Mouse (Mus musculus): ENCODE measurements around the gene Pxt1.
A peak's percentile ranks its signal among the peaks of the same experiment; 100 is the strongest.

Gene Pxt1

DNA sequence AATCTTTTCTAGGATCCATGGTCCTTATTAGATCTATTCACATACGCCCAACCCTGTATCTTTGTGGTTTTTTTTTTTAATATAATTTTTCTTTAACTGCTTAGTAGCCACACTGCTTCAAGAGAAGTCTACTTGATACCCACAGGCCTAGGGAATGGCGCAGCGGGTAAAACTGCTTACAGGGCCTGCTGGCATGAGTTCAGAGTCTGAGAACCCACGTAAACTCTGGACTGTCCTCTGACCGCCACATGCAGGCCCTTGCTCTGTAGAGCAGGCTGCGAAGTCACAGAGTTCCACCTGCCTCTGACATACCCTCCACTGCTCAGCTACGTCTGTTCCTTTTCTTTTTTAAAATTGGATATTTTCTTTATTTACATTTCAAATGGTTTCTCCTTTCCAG is 841 bp upstream of the Pxt1 start:
- DNase-seq, result no peak

DNA sequence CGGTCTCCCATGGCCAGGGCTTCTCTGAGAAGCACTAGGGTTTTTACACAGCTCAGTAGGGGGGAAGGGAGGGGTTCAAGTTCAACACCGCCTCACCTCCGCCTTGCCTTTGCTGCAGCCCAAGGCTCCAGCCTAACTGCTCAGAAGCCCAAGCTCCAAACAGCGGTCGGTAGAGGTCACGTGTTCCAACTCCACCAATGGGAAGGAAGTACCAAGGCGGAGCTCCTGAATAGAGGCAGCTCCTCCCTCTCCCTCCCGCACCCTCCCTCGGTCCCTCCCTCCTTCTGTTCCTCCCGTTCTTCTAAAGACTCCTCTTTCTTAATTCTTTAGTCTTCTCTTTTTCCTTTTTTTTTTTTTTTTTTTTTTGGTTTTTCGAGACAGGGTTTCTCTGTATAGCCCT is 1.5 kb downstream of the Pxt1 start:
- no peak for DNase-seq

DNA sequence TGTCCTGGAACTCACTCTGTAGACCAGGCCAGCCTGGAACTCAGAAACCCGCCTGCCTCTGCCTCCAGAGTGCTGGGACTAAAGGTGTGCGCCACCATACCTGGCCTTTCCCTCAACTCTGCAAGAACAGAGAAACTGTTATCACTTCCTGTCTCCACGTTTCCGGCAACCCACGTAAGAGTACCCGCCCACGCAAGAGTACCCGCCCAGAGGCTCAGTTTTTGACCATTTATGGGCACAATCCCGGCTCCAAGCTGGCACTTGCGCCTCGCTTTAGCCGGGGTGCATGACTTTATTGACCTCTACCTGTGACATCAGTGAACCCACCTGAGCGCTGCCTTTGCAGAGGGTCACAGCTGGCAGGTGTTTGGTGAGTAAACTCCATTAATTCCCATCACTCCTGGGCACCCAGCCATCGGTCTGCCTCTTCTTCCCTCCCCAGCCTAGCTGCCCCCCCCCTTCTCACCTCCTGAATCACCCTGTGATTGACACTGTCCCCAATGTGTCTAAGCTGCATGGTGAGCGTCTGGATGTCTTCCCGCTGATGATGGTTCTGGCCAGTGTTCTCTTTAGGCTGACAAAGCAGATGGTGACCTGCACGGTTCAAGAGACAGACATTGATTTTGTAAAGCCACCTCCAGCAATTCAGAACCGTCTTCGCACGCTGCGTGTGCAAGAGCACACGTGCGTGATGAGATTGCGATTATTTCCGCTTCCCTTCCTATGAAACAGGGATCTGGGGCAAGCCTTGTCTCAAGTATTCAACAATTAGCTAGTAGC is 2.7 kb downstream of the Pxt1 start:
- DNase-seq, result no peak

DNA sequence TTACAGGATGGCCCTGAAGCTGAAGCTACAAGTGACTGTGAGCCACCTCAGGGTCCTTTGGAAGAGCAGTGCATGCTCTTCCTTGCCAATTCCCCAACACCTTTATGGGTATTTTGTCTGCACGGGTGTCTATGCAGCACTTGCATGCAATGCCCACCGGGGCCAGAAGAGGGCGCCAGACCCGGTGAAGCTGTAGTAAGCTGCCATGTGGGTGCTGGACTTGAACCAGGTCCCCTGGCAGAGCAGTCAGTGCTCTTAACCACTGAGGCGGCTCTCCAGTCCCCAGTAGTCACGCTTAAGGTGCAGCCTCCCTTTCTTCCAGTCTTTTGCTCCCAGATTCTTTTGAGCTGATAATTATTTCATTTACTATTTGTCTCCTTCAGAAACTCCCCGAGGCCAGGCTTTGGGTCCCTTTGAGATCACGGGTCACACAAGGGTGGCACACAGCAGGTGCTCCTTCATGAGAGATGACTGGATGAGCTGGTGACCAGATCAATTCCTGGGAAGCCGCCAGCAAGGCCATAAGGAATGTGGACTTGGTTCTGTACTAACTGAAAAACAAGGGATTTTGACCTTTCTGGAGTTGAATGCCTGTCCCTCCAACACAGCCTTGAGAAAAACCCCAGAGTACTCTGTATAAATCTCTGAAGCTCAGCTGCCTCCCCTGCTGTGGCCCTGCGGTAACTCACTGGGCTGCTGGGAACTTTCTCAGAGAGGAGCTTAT is 6.9 kb downstream of the Pxt1 start:
- peak; percentile 64 for DNase-seq

DNA sequence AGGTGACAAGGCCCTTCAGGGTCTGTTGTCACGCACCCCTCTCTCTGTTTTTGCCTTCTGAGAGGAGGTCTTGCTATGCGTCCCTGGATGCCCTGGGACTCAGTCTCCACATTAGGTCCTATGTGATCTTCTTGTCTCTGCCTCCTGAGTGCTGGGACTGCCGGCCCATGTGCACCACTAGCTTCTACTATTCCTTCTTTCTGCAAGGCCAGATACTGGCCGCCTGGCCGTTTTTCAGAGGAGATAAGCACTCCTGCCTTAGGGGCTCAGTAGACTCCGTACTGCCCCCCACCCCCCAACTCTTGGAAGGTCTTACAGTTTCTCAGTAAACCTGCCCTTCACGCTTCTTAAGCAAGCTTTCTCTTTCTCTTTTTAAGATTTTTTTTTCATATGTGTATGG is 7.5 kb downstream of the Pxt1 start:
- no peak for DNase-seq

DNA sequence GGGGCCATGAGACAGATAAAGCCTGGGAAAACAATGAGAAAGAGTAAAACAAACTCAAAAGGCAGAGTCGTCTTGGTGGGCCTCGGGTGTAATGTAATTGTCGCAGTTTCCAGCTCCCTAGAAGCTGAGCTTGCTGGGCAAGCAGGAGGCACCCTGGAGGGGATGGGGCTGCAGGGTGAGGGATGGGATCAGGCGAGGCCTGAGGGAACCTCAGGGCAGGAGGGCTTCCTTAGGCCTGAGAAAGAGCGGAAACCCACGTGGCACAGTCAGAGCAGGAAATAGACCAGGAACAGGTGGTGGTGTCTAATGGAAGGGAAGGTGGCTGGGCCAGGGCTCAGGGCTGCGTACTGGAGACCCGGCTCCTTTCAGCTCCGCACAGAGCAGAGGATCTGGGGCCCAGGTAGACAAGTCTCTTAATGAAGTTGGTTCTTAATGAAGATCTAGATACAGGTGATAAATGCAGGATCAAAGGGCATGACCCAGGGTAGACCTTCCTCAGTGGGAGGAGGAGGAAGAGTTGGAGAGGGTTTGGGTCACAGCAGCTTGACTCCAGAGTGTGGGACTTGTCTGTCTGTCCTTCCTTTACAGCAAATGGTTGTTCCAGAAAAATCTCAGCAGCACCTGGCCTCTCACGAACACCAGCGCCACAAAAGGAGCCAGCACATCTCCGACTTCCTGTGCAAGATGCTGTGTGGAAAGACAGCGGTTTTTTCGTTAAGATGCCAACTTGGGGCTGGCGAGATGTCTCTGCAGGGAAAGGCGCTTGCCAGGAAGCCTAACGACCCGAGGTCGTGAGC is 9.3 kb downstream of the Pxt1 start:
- no peak for DNase-seq

DNA sequence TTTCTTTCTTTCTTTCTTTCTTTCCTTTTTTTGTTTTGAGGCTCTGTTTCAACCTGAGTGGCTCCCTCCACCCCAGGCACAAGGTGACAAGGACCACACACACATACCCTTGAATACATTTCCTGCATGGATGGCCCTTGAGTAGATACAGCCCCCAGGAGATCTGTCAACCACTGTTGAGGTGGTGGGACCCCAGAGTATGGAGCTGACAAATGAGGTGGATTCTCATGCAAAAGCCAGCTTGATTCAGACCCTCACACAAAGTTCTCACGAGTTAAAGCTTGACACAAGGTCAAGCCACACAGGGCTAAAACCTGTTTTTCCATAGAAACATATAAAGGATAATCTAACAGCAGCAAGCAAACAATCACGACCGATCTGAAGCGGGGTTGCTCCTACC is 11.4 kb downstream of the Pxt1 start:
- no peak for DNase-seq

DNA sequence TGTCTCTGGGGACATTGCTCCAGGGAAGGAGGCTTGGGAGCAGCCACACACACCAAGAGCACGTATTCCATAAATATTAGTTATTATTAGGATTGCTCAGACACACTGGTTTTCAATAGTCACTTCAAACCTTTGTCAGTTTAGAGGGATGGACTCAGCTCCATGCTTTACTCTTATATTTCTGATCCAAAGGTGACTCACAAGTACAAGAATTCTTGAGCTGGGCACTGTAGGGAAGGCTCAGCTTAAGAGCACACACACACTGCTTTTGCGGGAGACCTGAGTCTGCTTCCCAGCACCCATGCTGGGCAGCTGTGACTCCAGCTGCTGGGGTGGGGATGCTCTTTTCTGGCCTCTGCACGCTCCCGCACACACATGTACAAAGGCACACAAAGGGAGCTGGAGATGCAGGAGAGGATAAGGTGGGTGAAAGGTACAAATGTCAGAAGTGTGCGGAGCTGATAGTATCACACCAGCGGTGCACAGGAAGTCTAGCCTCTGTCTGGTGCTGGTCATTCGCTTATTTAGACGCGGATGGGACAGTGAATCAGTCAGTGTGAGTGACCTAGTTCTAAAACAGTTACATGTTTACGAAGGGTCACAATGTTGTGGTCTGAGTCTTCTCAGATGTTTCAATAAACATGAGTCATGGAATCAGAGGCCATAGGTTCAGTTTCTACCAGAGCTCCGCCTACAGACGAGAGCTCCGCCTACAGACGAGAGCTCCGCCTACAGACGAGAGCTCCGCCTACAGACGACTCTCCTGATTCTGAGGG is 12.0 kb downstream of the Pxt1 start:
- no peak for DNase-seq

DNA sequence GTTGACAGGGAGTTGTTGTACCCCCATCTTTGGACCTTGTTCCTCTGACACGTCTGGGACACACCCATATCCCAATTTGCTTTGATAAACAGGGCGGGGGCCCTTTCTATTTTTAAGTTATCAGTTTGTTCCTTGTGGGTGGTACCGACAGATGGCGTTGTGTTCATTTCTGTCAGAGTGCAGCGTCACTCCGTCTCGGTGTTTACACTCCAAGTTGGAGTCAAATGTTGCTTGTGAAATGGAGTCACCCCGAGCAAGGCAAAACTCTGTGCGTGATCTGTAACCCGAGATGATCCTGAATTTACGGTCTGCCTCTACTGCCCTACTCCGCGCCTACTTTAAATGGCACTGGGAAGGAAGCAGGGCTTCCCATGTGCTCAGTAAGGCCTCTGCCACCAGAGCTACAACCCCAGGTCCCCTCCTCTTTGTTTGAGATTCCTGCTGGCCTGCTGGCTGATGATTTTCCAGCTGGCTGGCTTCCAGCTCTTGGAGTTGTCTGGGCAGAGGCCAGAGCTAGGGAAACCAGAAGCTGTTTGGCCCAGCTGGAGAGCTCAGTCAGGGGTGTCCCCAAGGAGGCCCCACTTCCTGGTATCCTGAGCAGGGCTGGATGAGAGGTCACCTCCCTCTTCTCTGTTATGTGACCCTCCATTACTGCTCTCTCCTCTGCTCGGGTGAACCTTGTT is 13.1 kb downstream of the Pxt1 start:
- peak; percentile 71 for DNase-seq

DNA sequence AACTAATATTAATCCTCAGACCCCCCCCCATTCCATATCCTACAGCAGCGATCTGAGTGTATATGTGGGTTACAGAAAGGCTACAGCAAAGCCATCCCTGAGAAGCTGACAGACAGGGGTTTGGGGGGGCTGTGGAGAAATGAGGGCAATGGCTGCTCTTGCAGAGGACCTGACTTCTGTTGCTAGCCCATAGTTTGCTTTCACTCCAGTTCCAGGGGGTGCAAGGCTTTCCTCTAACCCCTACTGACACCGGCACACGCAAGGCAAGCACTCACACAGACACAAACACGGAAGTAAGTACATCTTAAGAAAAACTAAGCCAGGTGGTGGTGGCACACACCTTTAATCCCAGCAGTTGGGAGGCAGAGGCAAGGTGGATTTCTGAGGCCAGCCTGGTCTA is 14.3 kb downstream of the Pxt1 start:
- DNase-seq, result no peak

DNA sequence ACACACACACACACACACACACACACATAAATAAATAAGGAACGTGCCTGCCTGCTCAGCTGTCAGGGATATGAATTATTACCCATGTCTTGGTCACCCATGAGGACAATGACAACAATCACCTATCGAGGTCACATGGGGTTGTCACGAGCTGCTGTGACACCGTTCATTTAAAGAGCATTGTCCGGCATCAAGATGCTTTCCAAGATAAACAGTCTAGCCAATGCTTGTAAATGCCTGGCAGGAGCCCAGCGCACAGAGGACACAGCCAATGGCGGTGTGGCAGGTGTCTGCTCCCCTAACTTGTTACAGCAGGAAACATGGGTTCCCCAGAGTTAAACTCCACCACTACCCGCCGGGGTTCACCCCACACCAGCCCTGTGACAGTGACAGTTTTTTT is 15.6 kb downstream of the Pxt1 start:
- no peak for DNase-seq

DNA sequence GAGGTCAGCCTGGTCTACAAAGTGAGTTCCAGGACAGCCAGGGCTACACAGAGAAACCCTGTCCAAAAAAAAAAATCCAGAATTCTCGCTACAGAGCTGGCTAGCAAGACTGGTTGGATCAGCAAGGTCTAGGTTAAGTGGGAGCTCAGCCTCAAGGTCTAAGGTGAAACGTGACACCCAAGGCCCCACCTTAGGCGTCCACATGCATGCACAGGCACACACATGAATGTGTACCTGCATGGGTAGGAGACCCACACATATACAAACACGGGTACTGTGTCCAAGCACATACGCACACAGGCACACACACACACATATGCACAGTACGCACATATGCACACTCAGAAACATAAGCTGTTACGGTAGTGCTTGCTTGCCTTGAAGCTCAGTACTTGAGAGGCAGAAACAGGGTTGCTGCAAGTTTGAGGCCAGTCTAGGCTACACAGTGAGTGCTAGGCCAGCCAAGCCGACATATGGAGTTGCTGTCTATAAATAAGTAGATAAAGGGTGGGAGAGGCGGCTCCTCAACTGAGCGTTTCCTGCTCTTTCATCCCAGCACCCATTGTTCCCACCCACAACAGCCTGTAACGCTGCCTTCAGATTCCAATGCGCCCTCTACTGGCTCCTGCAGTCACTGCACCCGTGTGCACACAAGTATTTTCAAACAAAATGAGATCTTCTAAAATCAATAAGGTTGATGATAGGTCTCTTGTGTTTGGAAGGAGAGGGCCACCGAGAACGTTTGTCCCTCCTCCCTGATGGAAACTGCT is 16.6 kb downstream of the Pxt1 start:
- peak; percentile 55 for DNase-seq

DNA sequence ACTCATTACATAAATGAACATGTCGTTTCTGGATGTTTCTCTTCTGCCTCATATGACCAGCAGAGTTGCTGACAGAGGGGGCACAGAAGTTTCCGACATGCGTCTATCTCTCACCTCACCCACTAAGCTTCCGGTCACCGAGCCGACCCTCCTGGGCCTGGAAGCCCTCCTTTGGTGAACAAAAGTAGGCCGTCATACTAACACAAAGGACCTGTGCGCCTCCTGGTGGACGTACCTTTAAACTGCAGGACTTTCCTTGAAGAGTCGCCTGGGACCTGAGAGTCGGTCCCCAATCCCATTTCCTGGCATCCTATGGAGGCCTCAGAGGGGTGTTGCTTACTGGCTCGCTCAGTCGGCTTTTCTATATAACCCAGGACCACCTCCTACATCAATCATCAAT is 17.3 kb downstream of the Pxt1 start:
- DNase-seq, result peak; percentile 87

DNA sequence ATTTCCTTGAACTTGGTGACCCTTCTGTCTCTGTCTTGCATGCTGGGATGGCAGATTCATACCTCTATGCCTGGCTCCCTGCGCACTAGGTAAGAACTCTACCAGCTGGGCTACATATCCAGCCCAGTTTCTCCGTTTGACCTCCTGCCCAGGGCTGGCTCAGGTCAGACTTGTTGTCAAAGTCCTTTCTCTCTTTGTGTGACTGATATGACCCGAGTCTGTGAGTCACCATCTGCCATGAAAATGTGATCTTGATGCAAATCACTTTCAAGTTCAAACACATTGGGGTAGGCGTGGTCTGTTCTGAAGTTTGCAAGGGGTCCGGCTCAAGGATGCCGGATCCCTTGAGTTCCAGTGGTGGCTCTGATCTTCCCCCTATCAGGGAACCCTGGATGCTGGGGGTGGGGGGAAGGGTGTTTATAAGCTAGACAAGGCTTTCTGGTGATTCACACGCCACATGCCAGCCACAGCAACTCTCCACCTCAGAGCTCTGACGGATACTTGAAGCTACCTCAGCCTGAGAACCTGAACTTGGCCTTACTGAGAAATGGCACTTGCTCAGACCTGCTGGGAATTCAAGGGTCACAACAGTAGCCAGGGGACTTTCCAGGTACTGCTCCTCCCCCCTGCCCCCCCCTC is 18.6 kb downstream of the Pxt1 start:
- DNase-seq, result no peak

DNA sequence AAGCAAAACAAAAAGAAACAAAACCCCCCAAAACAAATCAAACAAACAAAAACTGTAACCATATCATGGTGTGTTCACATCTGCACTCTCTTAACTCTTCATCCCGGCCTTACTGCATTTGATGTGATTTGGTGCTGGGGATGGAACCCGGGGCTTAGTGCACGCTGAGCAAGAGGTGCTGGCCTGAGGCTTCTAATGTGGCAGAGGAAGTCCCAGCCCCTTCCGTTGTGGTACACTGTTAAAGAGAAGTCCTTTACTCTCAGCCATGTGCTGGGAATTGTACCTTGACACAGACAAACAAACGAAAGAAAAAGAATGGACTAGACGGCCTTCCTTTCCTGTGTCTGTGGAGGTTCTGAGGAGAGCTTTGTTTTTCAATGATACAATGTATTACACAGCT is 21.5 kb downstream of the Pxt1 start:
- DNase-seq, result no peak

DNA sequence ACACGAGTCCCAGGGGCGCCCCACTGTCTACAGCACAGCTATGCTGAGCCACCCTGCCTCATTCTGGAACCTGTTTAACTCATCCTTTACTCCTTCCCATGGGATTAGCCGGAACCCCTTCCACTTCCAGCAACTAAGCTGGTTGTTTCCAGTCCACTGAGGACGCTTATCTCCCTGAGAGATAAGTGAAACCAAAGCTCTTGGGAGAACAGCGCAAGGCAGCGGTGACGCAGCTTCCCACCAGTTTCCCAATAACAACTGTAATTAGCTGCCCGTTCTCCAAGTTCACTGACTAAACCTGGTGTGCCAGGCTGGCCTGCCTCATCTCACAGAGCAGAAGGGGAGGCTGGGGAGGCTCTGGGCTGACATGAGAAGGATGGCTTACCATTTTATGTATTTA is 22.6 kb downstream of the Pxt1 start:
- DNase-seq, result no peak

DNA sequence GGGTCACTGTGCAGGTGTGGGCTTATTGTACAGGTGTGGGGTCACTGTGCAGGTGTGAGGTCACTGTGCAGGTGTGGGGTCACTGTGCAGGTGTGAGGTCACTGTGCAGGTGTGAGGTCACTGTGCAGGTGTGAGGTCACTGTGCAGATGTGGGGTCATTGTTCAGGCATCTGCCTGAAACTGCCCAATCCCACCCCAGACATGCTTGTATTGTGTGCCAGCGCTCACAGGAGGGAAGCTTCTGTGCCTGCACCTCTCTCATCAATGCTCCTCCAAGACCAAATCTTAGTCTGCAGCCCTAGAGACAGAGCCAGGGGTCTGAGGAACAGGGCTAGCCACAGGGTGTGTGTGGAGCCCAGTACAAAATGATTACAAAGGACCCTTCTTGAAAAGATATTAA is 27.1 kb downstream of the Pxt1 start:
- DNase-seq, result no peak

DNA sequence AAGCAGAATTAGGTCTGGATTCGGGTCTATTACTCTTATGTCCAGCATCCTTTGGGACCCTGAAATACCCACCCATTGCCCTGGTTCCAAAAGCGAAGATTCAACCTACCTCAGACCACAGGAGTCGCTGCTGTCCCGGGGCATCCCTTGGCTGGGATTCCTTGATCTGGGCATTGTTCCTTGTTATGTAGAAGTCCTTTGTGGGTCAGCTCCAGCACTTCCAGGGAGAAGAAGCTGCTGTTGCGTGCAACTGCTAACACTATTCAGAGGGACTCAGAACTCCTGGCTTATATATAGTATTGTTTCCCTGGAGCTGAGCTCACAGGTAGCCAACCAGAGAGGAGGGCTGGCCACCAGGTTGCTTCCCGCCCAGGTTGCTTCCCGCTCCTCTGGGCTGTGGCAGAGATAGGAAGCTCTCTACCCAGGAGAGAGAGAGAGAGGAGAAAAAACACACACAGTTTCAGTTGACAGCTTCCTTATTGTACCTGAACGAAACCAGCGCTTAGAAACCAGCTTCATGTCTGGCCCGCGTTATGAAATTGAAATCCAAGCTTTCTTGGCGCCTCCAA is 28.5 kb downstream of the Pxt1 start, which contains the start of gene 4930539E08Rik:
4930539E08Rik (minus strand) TSS at position 265 of the 569 bp plus-strand sequence.
- DNase-seq, result no peak

DNA sequence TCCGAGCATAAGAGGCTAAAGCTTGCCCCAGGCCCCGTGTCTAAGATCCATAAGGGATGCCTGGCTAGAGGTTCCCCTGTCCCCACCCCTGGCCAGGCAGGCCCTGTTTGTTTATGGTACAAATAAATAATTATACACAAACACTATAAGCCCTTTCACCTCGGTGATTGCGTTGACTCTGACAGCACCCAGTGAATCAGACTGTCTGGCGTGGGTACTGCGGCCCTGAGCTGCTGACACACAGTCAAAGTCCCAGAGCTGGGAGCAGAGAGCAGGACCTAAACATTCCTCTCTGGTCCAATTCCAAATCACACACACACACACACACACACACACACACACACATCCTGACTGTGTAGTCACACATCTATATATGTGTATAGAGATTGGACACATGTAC is 29.7 kb downstream of the Pxt1 start:
- DNase-seq, result no peak

DNA sequence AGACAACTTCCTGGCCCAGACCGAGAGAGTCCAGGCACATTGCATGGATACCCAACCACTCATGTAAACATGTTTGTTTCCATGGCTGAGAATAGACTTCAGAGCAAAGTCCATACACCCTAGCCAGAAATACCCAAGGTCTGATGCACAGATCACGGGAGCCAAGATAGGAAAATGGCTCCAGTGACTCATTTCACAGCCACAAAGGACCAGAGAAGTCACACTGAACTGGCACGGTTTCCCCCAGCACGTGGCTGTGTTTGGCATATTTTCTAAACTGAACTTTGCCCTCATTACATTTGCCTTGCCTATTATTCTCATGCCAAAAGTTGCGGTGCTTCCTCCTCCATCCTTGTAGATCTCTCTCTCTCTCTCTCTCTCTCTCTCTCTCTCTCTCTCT is 30.4 kb downstream of the Pxt1 start:
- no peak for DNase-seq

DNA sequence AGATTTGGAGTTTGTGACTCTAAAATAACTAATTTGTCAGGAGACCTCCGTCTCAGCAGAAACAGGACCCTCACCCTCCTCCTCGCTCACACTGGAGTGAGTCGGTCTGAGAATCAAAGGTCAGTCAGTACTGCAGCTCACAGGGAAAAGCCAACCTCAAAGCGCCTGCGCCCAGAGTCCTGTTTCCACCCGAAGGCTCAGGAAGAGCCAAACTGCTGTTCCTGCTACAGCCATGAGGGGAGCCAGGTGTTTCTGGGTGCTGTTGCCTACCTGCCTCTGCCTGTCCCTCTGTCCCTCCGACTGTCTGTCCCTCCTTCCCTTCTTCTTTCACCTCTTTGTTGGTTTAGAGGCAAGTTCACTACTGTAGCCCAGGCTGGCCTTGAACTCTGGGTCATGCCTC is 33.5 kb downstream of the Pxt1 start:
- no peak for DNase-seq

Measured in right cerebral cortex, postnatal 4 days (tissue).